ENCODE assay signal across 20 mouse cellular contexts in genomic region chr6:135138746-135139145, GRCm38 (mm10). TPM values are rescaled to one million over a fixed set of nuclear protein-coding genes. Genes with fewer than 3 reads are reported as not detected.
DNase-seq lines count a peak whose midpoint lies in the region; ATAC-seq and TF ChIP-seq lines count a peak whose summit lies in the region.
"Had no signal": no experiment of that assay in that cellular context is flagged by ENCODE, and none has a peak within 500 bp of the region (broad histone marks: within the 10 kb centered on the region; RNA-seq: fewer than 3 reads in every experiment).

No protein-coding gene starts in this region.

- H3K4me1 ChIP-seq in hindbrain, embryonic 11.5 days (replicated peaks; ENCODE audit: control insufficient read depth, insufficient read depth, low read length), result peaks cover 6% of the 10 kb centered on the region; the same call in 1 of the 2 replicates
- H3K4me1 ChIP-seq in hindbrain, embryonic 14.5 days (replicated peaks; ENCODE audit: control insufficient read depth, insufficient read depth, low read length), result no peaks in the 10 kb centered on the region
- no peaks in the 10 kb centered on the region; the same call in 1 of the 2 replicates for H3K4me1 ChIP-seq in midbrain, postnatal 0 days (ENCODE audit: insufficient read depth, low read length)
- no peaks in the 10 kb centered on the region for H3K4me1 ChIP-seq in midbrain, embryonic 15.5 days
- H3K4me1 ChIP-seq in limb, embryonic 13.5 days, result peaks cover 43% of the 10 kb centered on the region

- H3K27me3 ChIP-seq in hindbrain, embryonic 11.5 days (ENCODE audit: control insufficient read depth, insufficient read depth, low read length), result no peaks in the 10 kb centered on the region
- no peaks in the 10 kb centered on the region for H3K27me3 ChIP-seq in hindbrain, embryonic 14.5 days (ENCODE audit: control insufficient read depth, insufficient read depth, low read length)
- no peaks in the 10 kb centered on the region for H3K27me3 ChIP-seq in midbrain, postnatal 0 days (ENCODE audit: insufficient read depth, low read length)
- H3K27me3 ChIP-seq in midbrain, embryonic 15.5 days (replicated peaks), result no peaks in the 10 kb centered on the region; the same call in 1 of the 2 replicates
- no peaks in the 10 kb centered on the region; the same call in 1 of the 2 replicates for H3K27me3 ChIP-seq in limb, embryonic 13.5 days
- H3K27me3 ChIP-seq: midbrain, embryonic 13.5 days had no signal

- DNase-seq in adrenal gland, postnatal 10 days, result peak; percentile 30
- no peak for DNase-seq in adrenal gland, adult 8-10 months
- peak; percentile 23 for DNase-seq in hindbrain, embryonic 11.5 days (ENCODE audit: low spot score)
- DNase-seq in hindbrain, embryonic 14.5 days (ENCODE audit: low spot score), result no peak
- peak; percentile 17 for DNase-seq in midbrain, postnatal 0 days (ENCODE audit: low spot score)
- DNase-seq: cerebellum, adult 9-10 months; right cerebral cortex, postnatal 25 days; thymus, postnatal 14 days had no signal

- H3K36me3 ChIP-seq in hindbrain, embryonic 11.5 days (ENCODE audit: control insufficient read depth, insufficient read depth, low read length), result no peaks in the 10 kb centered on the region
- no peaks in the 10 kb centered on the region for H3K36me3 ChIP-seq in hindbrain, embryonic 14.5 days (replicated peaks; ENCODE audit: control insufficient read depth, insufficient read depth)
- no peaks in the 10 kb centered on the region for H3K36me3 ChIP-seq in midbrain, postnatal 0 days (ENCODE audit: insufficient read depth, low read length)
- no peaks in the 10 kb centered on the region for H3K36me3 ChIP-seq in midbrain, embryonic 15.5 days (replicated peaks)
- H3K36me3 ChIP-seq in limb, embryonic 13.5 days, result no peaks in the 10 kb centered on the region
- H3K36me3 ChIP-seq: embryonic facial prominence, embryonic 10.5 days; midbrain, embryonic 13.5 days had no signal

- no peak for TF ChIP-seq CTCF in midbrain, postnatal 0 days (IDR thresholded peaks at IDR 0.05)

- H3K9me3 ChIP-seq in hindbrain, embryonic 11.5 days (ENCODE audit: control insufficient read depth, low read length), result no peaks in the 10 kb centered on the region
- H3K9me3 ChIP-seq in hindbrain, embryonic 14.5 days (ENCODE audit: control insufficient read depth, low read length), result no peaks in the 10 kb centered on the region
- H3K9me3 ChIP-seq in midbrain, postnatal 0 days (ENCODE audit: low read length), result no peaks in the 10 kb centered on the region
- H3K9me3 ChIP-seq in midbrain, embryonic 15.5 days, result no peaks in the 10 kb centered on the region
- H3K9me3 ChIP-seq in limb, embryonic 13.5 days, result no peaks in the 10 kb centered on the region
- H3K9me3 ChIP-seq: embryonic facial prominence, embryonic 10.5 days; midbrain, embryonic 13.5 days had no signal

- WGBS in hindbrain, embryonic 11.5 days, result 48% methylated on average over 14 of the region's 14 CpGs
- 42% methylated on average over 14 of the region's 14 CpGs for WGBS in hindbrain, embryonic 14.5 days
- WGBS in midbrain, postnatal 0 days, result 52% methylated on average over 14 of the region's 14 CpGs
- WGBS in midbrain, embryonic 15.5 days, result 54% methylated on average over 14 of the region's 14 CpGs
- WGBS in limb, embryonic 13.5 days, result 52% methylated on average over 14 of the region's 14 CpGs

- no peak overlapping the region for H3K27ac ChIP-seq in hindbrain, embryonic 11.5 days (ENCODE audit: low read depth, low read length)
- H3K27ac ChIP-seq in hindbrain, embryonic 14.5 days, result no peak overlapping the region
- no peak overlapping the region for H3K27ac ChIP-seq in midbrain, postnatal 0 days (ENCODE audit: low read depth, low read length)
- H3K27ac ChIP-seq in midbrain, embryonic 15.5 days, result no peak overlapping the region
- H3K27ac ChIP-seq in limb, embryonic 13.5 days, result 0 out of 2 replicates have a peak overlapping the region, but pooled peaks have one; percentile 6
- H3K27ac ChIP-seq: liver, embryonic 14.5 days; midbrain, embryonic 13.5 days had no signal

- 0 out of 2 replicates have a peak, but pooled peaks have one; percentile 57 for ATAC-seq in hindbrain, embryonic 11.5 days (ENCODE audit: low FRiP score)
- ATAC-seq in hindbrain, embryonic 14.5 days (ENCODE audit: low FRiP score), result no peak
- ATAC-seq in midbrain, postnatal 0 days (ENCODE audit: low FRiP score), result no peak
- no peak for ATAC-seq in midbrain, embryonic 15.5 days (replicated peaks)
- ATAC-seq in limb, embryonic 13.5 days (ENCODE audit: low FRiP score, low read depth), result no peak
- ATAC-seq in frontal cortex, adult (ENCODE audit: low TSS enrichment), result no peak
- ATAC-seq: intestine, postnatal 0 days; midbrain, embryonic 13.5 days had no signal

- no peak overlapping the region for H3K9ac ChIP-seq in hindbrain, embryonic 11.5 days (ENCODE audit: low read depth, low read length)
- H3K9ac ChIP-seq in hindbrain, embryonic 14.5 days, result no peak overlapping the region
- H3K9ac ChIP-seq in midbrain, postnatal 0 days (replicated peaks; ENCODE audit: low read length, poor library complexity, severe bottlenecking), result no peak overlapping the region
- no peak overlapping the region for H3K9ac ChIP-seq in midbrain, embryonic 15.5 days
- H3K9ac ChIP-seq in limb, embryonic 13.5 days, result no peak overlapping the region
- H3K9ac ChIP-seq: liver, embryonic 14.5 days; midbrain, embryonic 13.5 days had no signal

- H3K4me3 ChIP-seq in hindbrain, embryonic 11.5 days (ENCODE audit: low read depth, low read length), result no peak overlapping the region
- no peak overlapping the region for H3K4me3 ChIP-seq in hindbrain, embryonic 14.5 days (replicated peaks; ENCODE audit: low read length)
- no peak overlapping the region for H3K4me3 ChIP-seq in midbrain, postnatal 0 days (ENCODE audit: low read depth, low read length)
- H3K4me3 ChIP-seq in midbrain, embryonic 15.5 days, result no peak overlapping the region
- H3K4me3 ChIP-seq in limb, embryonic 13.5 days, result no peak overlapping the region
- H3K4me3 ChIP-seq: embryonic facial prominence, embryonic 10.5 days; midbrain, embryonic 13.5 days had no signal

- H3K4me2 ChIP-seq in hindbrain, embryonic 11.5 days (replicated peaks; ENCODE audit: low read depth, low read length), result no peak overlapping the region
- no peak overlapping the region for H3K4me2 ChIP-seq in hindbrain, embryonic 14.5 days (replicated peaks)
- no peak overlapping the region for H3K4me2 ChIP-seq in midbrain, postnatal 0 days (ENCODE audit: low read depth, low read length, poor library complexity, severe bottlenecking)
- H3K4me2 ChIP-seq in midbrain, embryonic 15.5 days, result no peak overlapping the region
- H3K4me2 ChIP-seq in limb, embryonic 13.5 days (replicated peaks), result no peak overlapping the region
- H3K4me2 ChIP-seq: midbrain, embryonic 13.5 days had no signal

RNA-seq across cellular contexts. Expression of gene Gprc5d, which starts 20.7 kb away (rescaled TPM):
- not detected for total RNA-seq in adrenal gland, postnatal 10 days (2021)
- not detected for total RNA-seq in adrenal gland, adult 8-10 months (2022)
- not detected in 2 replicates for polyA plus RNA-seq in hindbrain, embryonic 11.5 days (2014; fragmentation: Nextera tagmentation; extraction: Ambion mirVana)
- not detected in 2 replicates for polyA plus RNA-seq in hindbrain, embryonic 14.5 days (2014; fragmentation: Nextera tagmentation; extraction: Ambion mirVana)
- total RNA-seq in midbrain, postnatal 0 days (2014; rRNA removed), result not detected in 2 replicates
- polyA plus RNA-seq in midbrain, postnatal 0 days (2015; fragmentation: Nextera tagmentation; extraction: Ambion mirVana), result 0.27 TPM in 1 of 2 replicates, not detected in the other
- polyA plus RNA-seq in midbrain, embryonic 15.5 days (2015; fragmentation: Nextera tagmentation; extraction: Ambion mirVana), result not detected in 2 replicates
- polyA plus RNA-seq in limb, embryonic 13.5 days (2015; fragmentation: Nextera tagmentation; extraction: Ambion mirVana), result not detected in 2 replicates
- total RNA-seq: gastrocnemius, postnatal 4 days; left cerebral cortex, adult 18-20 months had no signal
- polyA plus RNA-seq: embryonic facial prominence, embryonic 10.5 days; forebrain, embryonic 11.5 days; heart, embryonic 16.5 days; intestine, postnatal 0 days; stomach, embryonic 14.5 days had no signal

RNA-seq across cellular contexts. Expression of gene Fam234b, which starts 59.0 kb away (rescaled TPM):
- total RNA-seq in adrenal gland, postnatal 10 days (2021), result 10 to 100 TPM; 25.9 to 29.4 TPM
- total RNA-seq in adrenal gland, adult 8-10 months (2022), result 10 to 100 TPM; 26.3 to 39.8 (median 36.7) TPM
- polyA plus RNA-seq in hindbrain, embryonic 11.5 days (2014; fragmentation: Nextera tagmentation; extraction: Ambion mirVana), result 32.5 and 34.2 TPM in 2 replicates
- 117 and 126 TPM in 2 replicates for polyA plus RNA-seq in hindbrain, embryonic 14.5 days (2014; fragmentation: Nextera tagmentation; extraction: Ambion mirVana)
- total RNA-seq in midbrain, postnatal 0 days (2014; rRNA removed), result 90.5 and 106 TPM in 2 replicates
- polyA plus RNA-seq in midbrain, postnatal 0 days (2015; fragmentation: Nextera tagmentation; extraction: Ambion mirVana), result 114 and 119 TPM in 2 replicates
- polyA plus RNA-seq in midbrain, embryonic 15.5 days (2015; fragmentation: Nextera tagmentation; extraction: Ambion mirVana), result 110 and 117 TPM in 2 replicates
- 27.0 and 30.3 TPM in 2 replicates for polyA plus RNA-seq in limb, embryonic 13.5 days (2015; fragmentation: Nextera tagmentation; extraction: Ambion mirVana)

RNA-seq across cellular contexts. Expression of gene Hebp1, which starts 59.1 kb away (rescaled TPM):
- 10 to 100 TPM; 47.4 to 58.4 TPM for total RNA-seq in adrenal gland, postnatal 10 days (2021)
- 10 to 100 TPM; 13.4 to 37.5 (median 24.8) TPM for total RNA-seq in adrenal gland, adult 8-10 months (2022)
- polyA plus RNA-seq in hindbrain, embryonic 11.5 days (2014; fragmentation: Nextera tagmentation; extraction: Ambion mirVana), result 2.6 and 4.1 TPM in 2 replicates
- polyA plus RNA-seq in hindbrain, embryonic 14.5 days (2014; fragmentation: Nextera tagmentation; extraction: Ambion mirVana), result 3.1 and 3.3 TPM in 2 replicates
- total RNA-seq in midbrain, postnatal 0 days (2014; rRNA removed), result 8.9 and 10.6 TPM in 2 replicates
- polyA plus RNA-seq in midbrain, postnatal 0 days (2015; fragmentation: Nextera tagmentation; extraction: Ambion mirVana), result 8.7 and 9.2 TPM in 2 replicates
- polyA plus RNA-seq in midbrain, embryonic 15.5 days (2015; fragmentation: Nextera tagmentation; extraction: Ambion mirVana), result 4.7 and 6.1 TPM in 2 replicates
- 9.4 and 10.2 TPM in 2 replicates for polyA plus RNA-seq in limb, embryonic 13.5 days (2015; fragmentation: Nextera tagmentation; extraction: Ambion mirVana)

Comparison
In these comparisons a context has a peak if more than half of its experiments do, and no peak if none do; other contexts are left out.
1. DNase-seq: peak in adrenal gland, postnatal 10 days (single experiment), hindbrain, embryonic 11.5 days (single experiment) and midbrain, postnatal 0 days (single experiment); none in adrenal gland, adult 8-10 months (single experiment) and hindbrain, embryonic 14.5 days (single experiment).